In genomic region chr5:114246465-114246864, GRCm38 (mm10) we compare ENCODE assay signal across 31 mouse cellular contexts. TPM values are rescaled to one million over a fixed set of nuclear protein-coding genes. Genes with fewer than 3 reads are reported as not detected.
DNase-seq lines count a peak whose midpoint lies in the region; ATAC-seq and TF ChIP-seq lines count a peak whose summit lies in the region.
"Had no signal": no experiment of that assay in that cellular context is flagged by ENCODE, and none has a peak within 500 bp of the region (broad histone marks: within the 10 kb centered on the region; RNA-seq: fewer than 3 reads in every experiment).

No protein-coding gene starts in this region.

- H3K4me1 ChIP-seq in liver, postnatal 0 days (ENCODE audit: insufficient read depth) = no peaks in the 10 kb centered on the region
- 0 out of 2 replicates have a peak, but pooled peaks cover 2% of the 10 kb centered on the region for H3K4me1 ChIP-seq in liver, embryonic 12.5 days
- H3K4me1 ChIP-seq in MEL (ENCODE audit: control insufficient read depth in 1 of 2, insufficient read depth in 2 of 2, low read length in 2 of 2) = peaks cover 0 to 4% of the 10 kb centered on the region in 2 experiments; a peak in 1 of 4 replicates
- H3K4me1 ChIP-seq in cerebellum, adult 2 months (ENCODE audit: control insufficient read depth, insufficient read depth, low read length) = no peaks in the 10 kb centered on the region
- H3K4me1 ChIP-seq: heart, embryonic 12.5 days; stomach, embryonic 15.5 days had no signal

- TF ChIP-seq RAD21 in MEL (IDR thresholded peaks at IDR 0.05; ENCODE audit: low read depth, low read length) = no peak

- H3K79me2 ChIP-seq in MEL (ENCODE audit: control insufficient read depth, insufficient read depth, low read length, poor library complexity) = no peaks in the 10 kb centered on the region

- H3K9me3 ChIP-seq in liver, postnatal 0 days (ENCODE audit: low read length) = no peaks in the 10 kb centered on the region
- H3K9me3 ChIP-seq in liver, embryonic 12.5 days (replicated peaks) = no peaks in the 10 kb centered on the region
- no peaks in the 10 kb centered on the region for H3K9me3 ChIP-seq in MEL (replicated peaks; ENCODE audit: insufficient read depth, low read length)
- H3K9me3 ChIP-seq: heart, embryonic 12.5 days; hindbrain, embryonic 15.5 days; limb, embryonic 10.5 days; limb, embryonic 15.5 days; megakaryocyte, embryonic 14.5 days; midbrain, embryonic 13.5 days; neural tube, embryonic 13.5 days; stomach, embryonic 15.5 days had no signal

- TF ChIP-seq CTCF in liver, postnatal 0 days (IDR thresholded peaks at IDR 0.05; ENCODE audit: low read depth) = no peak
- peak in 1 of 3 experiments; percentile 1; a peak in 1 of 6 replicates for TF ChIP-seq CTCF in MEL (IDR thresholded peaks at IDR 0.05 in 2 of 3, conservative IDR thresholded peaks at IDR 0.05 in 1 of 3; ENCODE audit: control insufficient read depth in 1 of 3, insufficient read depth in 1 of 3, low read depth in 2 of 3, low read length in 3 of 3, poor library complexity in 1 of 3, severe bottlenecking in 1 of 3)
- no peak for TF ChIP-seq CTCF in cerebellum, adult 2 months (IDR thresholded peaks at IDR 0.05; ENCODE audit: borderline replicate concordance, insufficient read depth, low read depth, low read length)

- no peaks in the 10 kb centered on the region for H3K27me3 ChIP-seq in liver, postnatal 0 days (ENCODE audit: insufficient read depth, low read length)
- H3K27me3 ChIP-seq in liver, embryonic 12.5 days (replicated peaks) = no peaks in the 10 kb centered on the region; the same call in 1 of the 2 replicates
- H3K27me3 ChIP-seq in MEL (ENCODE audit: control insufficient read depth in 1 of 2, insufficient read depth in 2 of 2, low read length in 2 of 2) = no peaks in the 10 kb centered on the region
- H3K27me3 ChIP-seq in cerebellum, adult 2 months (ENCODE audit: control insufficient read depth, insufficient read depth, low read length) = no peaks in the 10 kb centered on the region
- H3K27me3 ChIP-seq: hindbrain, embryonic 15.5 days; limb, embryonic 15.5 days; stomach, embryonic 15.5 days had no signal

- DNase-seq in CD4-positive, CD25-positive, alpha-beta regulatory T cell, adult 2 months (ENCODE audit: low read depth, low spot score) = peak; percentile 37
- peak; percentile 30 for DNase-seq in liver, postnatal 0 days
- peak; percentile 28 for DNase-seq in MEL (ENCODE audit: low read depth, low spot score)
- DNase-seq in right cerebral cortex, postnatal 25 days = no peak
- no peak for DNase-seq in cerebellum, adult 2 months
- DNase-seq: adrenal gland, postnatal 25 days; cerebellum, adult 11-12 months; cerebellum, postnatal 14 days; gastrocnemius, postnatal 25 days; heart, adult 18-20 months; kidney, adult 8-10 months; kidney, postnatal 14 days; layer of hippocampus, adult 9-11 months; lung, postnatal 36 days had no signal

- H3K27ac ChIP-seq in liver, postnatal 0 days (ENCODE audit: low read depth) = no peak overlapping the region
- no peak overlapping the region for H3K27ac ChIP-seq in liver, embryonic 12.5 days
- no peak overlapping the region for H3K27ac ChIP-seq in MEL (ENCODE audit: control insufficient read depth, low read depth, low read length)
- H3K27ac ChIP-seq in cerebellum, adult 2 months (ENCODE audit: insufficient read depth, low read length) = no peak overlapping the region
- H3K27ac ChIP-seq: hindbrain, embryonic 15.5 days; limb, embryonic 10.5 days; limb, embryonic 15.5 days; midbrain, embryonic 13.5 days; neural tube, embryonic 13.5 days; stomach, embryonic 15.5 days had no signal

- TF ChIP-seq POLR2A in MEL (IDR thresholded peaks at IDR 0.05; ENCODE audit: control insufficient read depth in 1 of 2, insufficient read depth in 1 of 2, low read depth in 1 of 2, low read length in 2 of 2, poor library complexity in 1 of 2) = no peak
- no peak for TF ChIP-seq POLR2A in cerebellum, adult 2 months (IDR thresholded peaks at IDR 0.05; ENCODE audit: borderline replicate concordance, insufficient read depth, low read length)

- no peak overlapping the region for H3K9ac ChIP-seq in liver, postnatal 0 days (replicated peaks)
- H3K9ac ChIP-seq in liver, embryonic 12.5 days = no peak overlapping the region
- H3K9ac ChIP-seq in MEL (ENCODE audit: control insufficient read depth, low read depth, low read length, poor library complexity, severe bottlenecking) = no peak overlapping the region
- H3K9ac ChIP-seq: heart, embryonic 12.5 days; hindbrain, embryonic 15.5 days; limb, embryonic 15.5 days; midbrain, embryonic 13.5 days; neural tube, embryonic 13.5 days; stomach, embryonic 15.5 days had no signal

- peaks cover 8% of the 10 kb centered on the region; the same call in 1 of the 2 replicates for H3K36me3 ChIP-seq in liver, postnatal 0 days (replicated peaks; ENCODE audit: insufficient read depth, low read length)
- no peaks in the 10 kb centered on the region for H3K36me3 ChIP-seq in liver, embryonic 12.5 days
- no peaks in the 10 kb centered on the region for H3K36me3 ChIP-seq in MEL (ENCODE audit: control insufficient read depth in 1 of 2, insufficient read depth in 2 of 2, low read length in 2 of 2)
- H3K36me3 ChIP-seq: hindbrain, embryonic 15.5 days; limb, embryonic 10.5 days; limb, embryonic 15.5 days; midbrain, embryonic 13.5 days; neural tube, embryonic 13.5 days; stomach, embryonic 15.5 days had no signal

- WGBS in liver, postnatal 0 days (ENCODE audit: insufficient replicate concordance) = 71% methylated on average over 7 of the region's 7 CpGs
- WGBS in liver, embryonic 12.5 days (ENCODE audit: insufficient replicate concordance) = 62% methylated on average over 7 of the region's 7 CpGs
- WGBS in cerebellum, adult 2 months = 71% methylated on average over 7 of the region's 7 CpGs

- no peak for TF ChIP-seq EP300 in liver, postnatal 0 days (IDR thresholded peaks at IDR 0.05; ENCODE audit: low read depth)
- no peak for TF ChIP-seq EP300 in MEL (IDR thresholded peaks at IDR 0.05; ENCODE audit: low read depth in 1 of 2, low read length in 2 of 2)

- no peak for ATAC-seq in CD4-positive, CD25-positive, alpha-beta regulatory T cell, adult 4 months
- ATAC-seq in liver, postnatal 0 days = no peak
- ATAC-seq in liver, embryonic 12.5 days = no peak
- peak; percentile 58 for ATAC-seq in megakaryocyte progenitor cell, adult 5-6 weeks (replicated peaks; ENCODE audit: poor library complexity)
- ATAC-seq: forebrain, embryonic 14.5 days; midbrain, embryonic 13.5 days had no signal

- H3K4me2 ChIP-seq in liver, postnatal 0 days (ENCODE audit: low read depth, low read length) = no peak overlapping the region
- H3K4me2 ChIP-seq in liver, embryonic 12.5 days = no peak overlapping the region
- H3K4me2 ChIP-seq: heart, embryonic 12.5 days; hindbrain, embryonic 15.5 days; limb, embryonic 15.5 days; midbrain, embryonic 13.5 days; neural tube, embryonic 13.5 days; stomach, embryonic 15.5 days had no signal

- no peak overlapping the region for H3K4me3 ChIP-seq in liver, postnatal 0 days (ENCODE audit: low read depth, low read length)
- no peak overlapping the region for H3K4me3 ChIP-seq in liver, embryonic 12.5 days
- H3K4me3 ChIP-seq in MEL (ENCODE audit: control insufficient read depth in 1 of 2, insufficient read depth in 1 of 2, low read depth in 2 of 2, low read length in 2 of 2) = no peak overlapping the region
- no peak overlapping the region for H3K4me3 ChIP-seq in cerebellum, adult 2 months (replicated peaks; ENCODE audit: insufficient read depth, low read depth, low read length)
- H3K4me3 ChIP-seq: heart, embryonic 12.5 days; hindbrain, embryonic 15.5 days; limb, embryonic 10.5 days; limb, embryonic 15.5 days; megakaryocyte, embryonic 14.5 days; midbrain, embryonic 13.5 days; neural tube, embryonic 13.5 days; stomach, embryonic 15.5 days had no signal

TF ChIP-seq in MEL, 35 proteins besides CTCF, POLR2A, EP300 and RAD21:
- TF ChIP-seq HCFC1 (IDR thresholded peaks at IDR 0.05; ENCODE audit: low read depth, low read length) (no peak), SMC3 (IDR thresholded peaks at IDR 0.05; ENCODE audit: low read depth, low read length) (0 out of 2 replicates have a peak, but pooled peaks have one; percentile 23), CHD1 (IDR thresholded peaks at IDR 0.05; ENCODE audit: low read depth, low read length) (no peak)

RNA-seq across cellular contexts. Expression of gene Foxn4, which starts 27.1 kb away (rescaled TPM):
- polyA plus RNA-seq in CD4-positive, CD25-positive, alpha-beta regulatory T cell, adult 4 months (2017; shearing (Covaris generic)) = not detected
- polyA plus RNA-seq in liver, postnatal 0 days (2015; fragmentation: Nextera tagmentation; extraction: Ambion mirVana) = not detected in 2 replicates
- polyA plus RNA-seq in liver, embryonic 12.5 days (2016; fragmentation: Nextera tagmentation; extraction: Ambion mirVana) = not detected in 2 replicates
- total RNA-seq in MEL (2012; rRNA removed) = not detected in 2 replicates
- under 1 TPM in 1 of 2 experiments, not detected in 1; 0.07 TPM for polyA plus RNA-seq in MEL (2012; ENCODE audit: insufficient read depth in 1 of 2, insufficient read length in 2 of 2, low read depth in 1 of 2, low replicate concordance in 2 of 2, missing spikeins in 1 of 2)
- not detected in 2 replicates for total RNA-seq in megakaryocyte progenitor cell, adult 5-6 weeks (2015)
- not detected in 2 replicates for total RNA-seq in megakaryocyte progenitor cell, adult 5-6 weeks (2017)
- polyA plus RNA-seq in cerebellum, adult 2 months (2012; rRNA removed) = not detected in 2 replicates
- total RNA-seq: adrenal gland, postnatal 25 days; gastrocnemius, postnatal 25 days; heart, adult 18-20 months; hematopoietic stem cell, adult 5-6 weeks; left cerebral cortex, postnatal 10 days had no signal
- polyA plus RNA-seq: heart, embryonic 12.5 days; heart, postnatal 0 days; intestine, embryonic 14.5 days; limb, embryonic 10.5 days; limb, embryonic 15.5 days; liver, embryonic 16.5 days; stomach, embryonic 15.5 days had no signal

RNA-seq across cellular contexts. Expression of gene Myo1h, which starts 42.5 kb away (rescaled TPM):
- 1 to 10 TPM; 4.3 to 5.7 TPM for polyA plus RNA-seq in CD4-positive, CD25-positive, alpha-beta regulatory T cell, adult 4 months (2017; shearing (Covaris generic))
- polyA plus RNA-seq in liver, postnatal 0 days (2015; fragmentation: Nextera tagmentation; extraction: Ambion mirVana) = 0.28 and 0.37 TPM in 2 replicates
- 0.38 and 0.56 TPM in 2 replicates for polyA plus RNA-seq in liver, embryonic 12.5 days (2016; fragmentation: Nextera tagmentation; extraction: Ambion mirVana)
- total RNA-seq in MEL (2012; rRNA removed) = 4.1 and 4.6 TPM in 2 replicates
- under 1 TPM in 1 of 2 experiments, not detected in 1; 0.33 TPM for polyA plus RNA-seq in MEL (2012; ENCODE audit: insufficient read depth in 1 of 2, insufficient read length in 2 of 2, low read depth in 1 of 2, low replicate concordance in 2 of 2, missing spikeins in 1 of 2)
- 1.5 and 1.6 TPM in 2 replicates for total RNA-seq in megakaryocyte progenitor cell, adult 5-6 weeks (2015)
- 0.58 and 2.0 TPM in 2 replicates for total RNA-seq in megakaryocyte progenitor cell, adult 5-6 weeks (2017)
- polyA plus RNA-seq in cerebellum, adult 2 months (2012; rRNA removed) = 0.67 and 0.69 TPM in 2 replicates

Comparison
In these comparisons a context has a peak if more than half of its experiments do, and no peak if none do; other contexts are left out.
1. DNase-seq: peak in CD4-positive, CD25-positive, alpha-beta regulatory T cell, adult 2 months (single experiment), liver, postnatal 0 days (single experiment) and MEL (single experiment); none in right cerebral cortex, postnatal 25 days (single experiment) and cerebellum, adult 2 months (0 of 2).